Mouse (Mus musculus) forebrain, embryonic 12.5 days (tissue): ENCODE results near the gene Cmc4. TPM values are rescaled to one million over a fixed set of nuclear protein-coding genes. Genes with fewer than 3 reads are reported as not detected.

Source experiments
- polyA plus RNA-seq: library from polyadenylated mRNA; unstranded; fragments of >200 nt; fragmentation: Nextera tagmentation; extraction: Ambion mirVana; gene quantifications from 2 replicates; pipeline ENCODE4 v1.2.1, GENCODE M21; 2016

The Cmc4 gene
- polyA plus RNA-seq, 1 experiment from 2014 or later: 26.9 TPM

Other genes starting within 250 kb of the Cmc4 start
- 29.0 and 35.4 TPM in 2 replicates for gene Fundc2, start 34.2 kb downstream of the Cmc4 start, polyA plus RNA-seq
- gene F8, start 34.0 kb downstream of the Cmc4 start, polyA plus RNA-seq: 1.6 and 1.8 TPM in 2 replicates
- gene Mtcp1, start within 50 bp of the Cmc4 start, polyA plus RNA-seq: 13.2 and 13.4 TPM in 2 replicates
- gene Brcc3, start within 50 bp of the Cmc4 start, polyA plus RNA-seq: 64.4 and 66.4 TPM in 2 replicates
- gene Vbp1, start 97.7 kb upstream of the Cmc4 start, polyA plus RNA-seq: 252 and 259 TPM in 2 replicates
- gene Rab39b, start 161.6 kb upstream of the Cmc4 start, polyA plus RNA-seq: 21.1 and 21.2 TPM in 2 replicates